Mouse (Mus musculus) heart, embryonic 15.5 days (tissue): ENCODE results near the gene Il1r2. TPM values are rescaled to one million over a fixed set of nuclear protein-coding genes. Genes with fewer than 3 reads are reported as not detected.

Experiments
- ATAC-seq: fragments of 200-750 bp; cut with Nextera tagmentation; replicated peaks from 2 replicates; pipeline ENCODE4 v1.8.0; 2017; ENCODE audit warnings: low read depth, moderate TSS enrichment; ENCODE audit not compliant: insufficient number of reproducible peaks, insufficient read depth, low FRiP score
- H3K27ac ChIP-seq: fragments of 300-500 bp; sonication (generic); 2 replicates; pipeline ENCODE4 v1.5.1; 2015; ENCODE audit warnings: mild to moderate bottlenecking, inconsistent platforms
- H3K27me3 ChIP-seq: fragments of 300-500 bp; sonication (generic); 2 replicates; pipeline ENCODE4 v1.6.1; 2015; ENCODE audit warnings: inconsistent platforms
- H3K36me3 ChIP-seq: fragments of 300-500 bp; sonication (generic); 2 replicates; pipeline ENCODE4 v1.6.1; 2015; ENCODE audit warnings: mild to moderate bottlenecking, inconsistent platforms
- H3K4me1 ChIP-seq: fragments of 300-500 bp; sonication (generic); replicated peaks from 2 replicates; pipeline ENCODE4 v1.6.1; 2015; ENCODE audit warnings: inconsistent platforms
- H3K4me2 ChIP-seq: fragments of 300-500 bp; sonication (generic); 2 replicates; pipeline ENCODE4 v1.6.1; 2015; ENCODE audit warnings: inconsistent platforms, mild to moderate bottlenecking, moderate library complexity
- H3K4me3 ChIP-seq: fragments of 300-500 bp; sonication (generic); 2 replicates; pipeline ENCODE4 v1.5.1; 2015; ENCODE audit warnings: mild to moderate bottlenecking, inconsistent platforms
- H3K9ac ChIP-seq: fragments of 300-500 bp; sonication (generic); 2 replicates; pipeline ENCODE4 v1.6.1; 2015; ENCODE audit warnings: mild to moderate bottlenecking, inconsistent platforms
- H3K9me3 ChIP-seq: fragments of 300-500 bp; sonication (generic); replicated peaks from 2 replicates; pipeline ENCODE4 v1.6.1; 2016; ENCODE audit warnings: inconsistent platforms
- WGBS: fragments of 180-500 bp; shearing (Covaris S2); methylation state at CpG from one replicate; pipeline ENCODE4 v1.1.7; 2015; ENCODE audit warnings: mixed read lengths; 5-methylcytosine and 5-hydroxymethylcytosine counted together
- polyA plus RNA-seq: library from polyadenylated mRNA; unstranded; fragments of >200 nt; fragmentation: Nextera tagmentation; extraction: Ambion mirVana; gene quantifications from 2 replicates; pipeline ENCODE4 v1.2.1, GENCODE M21; 2015

Il1r2 gene
- polyA plus RNA-seq, 1 experiment from 2014 or later, result 0.25 TPM

DNA sequence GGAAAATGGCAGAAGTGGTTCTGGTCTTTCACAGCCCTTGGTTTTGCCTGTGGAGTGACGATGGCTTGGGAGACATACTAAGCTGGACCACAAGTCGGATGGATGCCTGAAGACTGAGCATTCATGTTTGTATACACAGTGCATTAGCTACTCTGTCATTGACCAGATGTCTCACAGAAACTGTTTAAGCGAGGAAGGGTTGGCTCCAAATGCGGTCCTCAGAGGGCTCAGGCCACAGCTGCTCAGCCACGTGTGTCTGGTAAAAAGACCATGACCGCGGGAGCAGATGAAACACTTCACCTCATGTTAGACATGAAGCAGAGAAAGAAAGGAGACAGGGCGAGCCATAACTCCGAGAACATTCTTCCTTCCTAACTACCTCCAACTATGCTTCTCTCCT, 12.5 kb upstream of the Il1r2 start:
- peaks cover 12% of the 10 kb centered on the region for H3K4me1 ChIP-seq
- no peak overlapping the region for H3K4me3 ChIP-seq
- no peak overlapping the region for H3K27ac ChIP-seq
- no peak for ATAC-seq
- H3K27me3 ChIP-seq, result no peaks in the 10 kb centered on the region
- WGBS, result 82% methylated on average over 9 of the region's 9 CpGs
- no peak overlapping the region for H3K4me2 ChIP-seq
- no peaks in the 10 kb centered on the region for H3K36me3 ChIP-seq
- H3K9ac ChIP-seq, result no peak overlapping the region
- no peaks in the 10 kb centered on the region for H3K9me3 ChIP-seq

DNA sequence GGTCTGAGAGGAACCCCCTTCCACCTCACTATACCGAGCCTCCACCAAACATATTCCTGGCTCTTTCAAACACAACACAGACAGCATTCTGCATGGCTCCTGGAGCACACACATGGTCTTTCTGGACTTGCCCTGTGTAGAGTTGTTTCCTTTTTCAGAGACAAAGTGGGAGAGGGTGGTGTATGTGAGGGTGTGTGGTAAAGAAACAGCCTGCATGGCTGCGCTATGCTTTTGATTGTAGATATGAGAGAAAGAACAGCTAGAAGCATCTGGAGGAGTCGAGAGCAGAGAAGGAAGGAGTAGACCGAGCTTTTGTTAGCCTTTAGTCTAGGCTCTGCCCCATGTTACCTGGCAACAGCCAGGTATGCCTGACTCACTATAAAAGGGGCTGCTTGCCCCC, 10.5 kb upstream of the Il1r2 start:
- peaks cover 10% of the 10 kb centered on the region; the same call in 1 of the 2 replicates for H3K4me1 ChIP-seq

DNA sequence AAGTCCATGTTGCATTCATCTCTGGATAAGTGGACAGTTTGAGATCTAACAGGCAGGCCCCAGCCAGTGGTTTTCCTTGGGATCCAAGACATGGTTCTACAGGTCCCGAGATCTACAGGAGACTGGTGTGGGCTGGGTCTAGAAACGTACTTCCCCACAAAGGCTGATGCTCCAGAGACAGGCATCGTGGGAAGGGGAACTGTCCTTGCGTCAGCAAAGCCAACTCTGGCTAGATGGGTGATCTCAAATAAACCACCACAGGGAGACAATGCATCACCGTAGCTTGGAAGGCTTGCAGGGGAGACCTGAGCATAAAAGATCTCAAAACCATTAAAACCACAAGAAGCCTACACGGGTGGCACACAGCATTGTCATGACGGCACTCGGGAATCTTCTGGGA, 9.4 kb upstream of the Il1r2 start:
- no peaks in the 10 kb centered on the region for H3K27me3 ChIP-seq
- H3K9me3 ChIP-seq, result no peaks in the 10 kb centered on the region
- WGBS, result 81% methylated on average over 8 of the region's 8 CpGs
- H3K27ac ChIP-seq, result no peak overlapping the region
- no peak overlapping the region for H3K4me3 ChIP-seq
- peaks cover 2% of the 10 kb centered on the region; the same call in 1 of the 2 replicates for H3K4me1 ChIP-seq
- no peak for ATAC-seq
- H3K36me3 ChIP-seq, result no peaks in the 10 kb centered on the region
- no peak overlapping the region for H3K9ac ChIP-seq
- no peak overlapping the region for H3K4me2 ChIP-seq

More for the DNA sequence above, 10.5 kb upstream of the Il1r2 start:
- Histone ChIP-seq H3K27ac (no peak overlapping the region), H3K9ac (no peak overlapping the region), H3K4me2 (no peak overlapping the region), H3K27me3 (no peaks in the 10 kb centered on the region), H3K9me3 (no peaks in the 10 kb centered on the region), H3K4me3 (no peak overlapping the region), H3K36me3 (no peaks in the 10 kb centered on the region)
- ATAC-seq, result no peak
- WGBS, result 65% methylated on average over 4 of the region's 4 CpGs

DNA sequence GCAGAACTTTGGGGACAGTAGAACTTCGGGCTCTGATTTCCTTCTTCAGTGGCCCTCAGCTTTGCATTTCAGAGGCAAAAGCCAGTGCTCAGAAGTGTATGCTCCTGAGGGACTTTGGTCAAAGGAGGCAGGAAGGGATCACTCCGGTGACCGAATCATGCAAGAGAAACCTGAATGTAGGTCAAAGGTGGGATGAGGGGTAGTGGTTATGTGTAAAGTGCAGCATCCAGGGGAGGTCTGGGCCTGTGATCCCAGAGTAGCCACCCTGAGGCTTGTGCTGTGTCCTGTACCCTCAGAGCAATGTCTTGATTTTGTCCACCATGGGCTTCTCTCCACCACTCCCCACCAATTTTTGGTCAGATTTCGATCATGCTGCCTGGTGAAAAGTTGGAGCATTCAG, 1.3 kb upstream of the Il1r2 start:
- Histone ChIP-seq H3K4me3 (no peak overlapping the region), H3K36me3 (no peaks in the 10 kb centered on the region), H3K27me3 (no peaks in the 10 kb centered on the region), H3K9me3 (no peaks in the 10 kb centered on the region), H3K9ac (no peak overlapping the region), H3K4me2 (no peak overlapping the region), H3K27ac (no peak overlapping the region), H3K4me1 (no peaks in the 10 kb centered on the region)
- WGBS, result 66% methylated on average over 4 of the region's 4 CpGs
- ATAC-seq, result no peak

DNA sequence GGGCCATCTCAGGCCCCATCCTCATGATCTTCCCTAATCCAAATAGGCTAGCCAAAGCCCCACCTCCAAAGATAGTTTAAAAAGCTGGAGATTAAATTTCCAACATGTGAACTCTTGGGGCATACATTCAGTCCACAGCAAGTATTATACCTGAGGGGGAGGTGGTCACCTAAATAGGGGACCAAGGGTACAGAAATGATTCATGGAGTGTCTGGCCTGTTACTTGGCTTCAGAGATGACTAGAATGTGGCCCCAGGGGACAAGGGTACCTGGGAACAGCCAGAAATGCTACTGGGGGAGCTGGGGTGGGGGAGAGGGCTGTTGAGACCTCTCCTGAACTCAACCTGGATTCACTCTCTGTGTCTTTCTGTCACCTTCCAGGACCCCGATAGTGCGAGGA, 3.4 kb downstream of the Il1r2 start:
- ATAC-seq, result no peak
- no peaks in the 10 kb centered on the region for H3K4me1 ChIP-seq
- no peak overlapping the region for H3K4me3 ChIP-seq
- WGBS, result 84% methylated on average over 2 of the region's 2 CpGs
- H3K4me2 ChIP-seq, result no peak overlapping the region
- no peaks in the 10 kb centered on the region for H3K36me3 ChIP-seq
- no peaks in the 10 kb centered on the region for H3K9me3 ChIP-seq
- H3K27ac ChIP-seq, result no peak overlapping the region
- H3K9ac ChIP-seq, result no peak overlapping the region
- no peaks in the 10 kb centered on the region for H3K27me3 ChIP-seq

DNA sequence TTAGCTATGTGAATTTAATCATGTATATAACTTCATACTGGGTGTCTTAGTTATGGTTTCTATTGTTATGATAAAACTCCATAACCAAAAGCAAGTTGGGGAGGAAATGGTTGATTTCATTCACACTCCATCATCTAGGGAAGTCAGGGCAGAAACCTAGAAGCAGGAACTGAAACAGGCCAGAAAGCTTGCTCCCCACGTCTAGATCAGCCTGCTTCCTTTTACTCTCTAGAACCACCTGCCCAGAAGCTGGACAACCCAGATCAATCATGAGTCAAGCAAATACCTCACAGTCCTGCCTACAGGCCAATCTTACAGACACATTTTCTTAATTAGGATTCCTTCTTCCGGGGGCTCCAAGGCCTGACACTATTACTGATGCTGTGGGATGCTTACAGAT, 7.2 kb downstream of the Il1r2 start:
- H3K4me3 ChIP-seq, result no peak overlapping the region
- WGBS, result 66% methylated on average over 2 of the region's 2 CpGs
- H3K36me3 ChIP-seq, result no peaks in the 10 kb centered on the region

DNA sequence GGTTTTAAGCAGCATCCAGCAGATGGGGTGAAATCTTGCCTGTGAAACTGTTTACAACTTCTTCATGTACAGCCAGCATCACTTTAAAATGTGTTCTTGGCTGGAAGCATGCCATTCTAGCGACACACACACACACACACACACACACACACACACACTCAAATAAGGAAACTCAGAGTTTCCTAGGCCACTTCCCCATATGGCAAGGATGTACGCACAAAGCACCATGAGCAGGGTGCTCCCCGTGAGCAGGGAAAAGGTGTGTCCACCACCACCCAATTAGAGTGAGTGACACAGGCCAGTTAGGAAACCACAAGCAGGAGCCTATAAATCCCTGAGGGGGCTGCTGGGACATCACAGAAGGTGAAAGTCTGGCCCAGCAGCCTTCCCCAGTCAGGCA, 10.5 kb downstream of the Il1r2 start:
- Histone ChIP-seq H3K27ac (no peak overlapping the region), H3K9ac (no peak overlapping the region), H3K4me1 (peaks cover 5% of the 10 kb centered on the region), H3K4me2 (no peak overlapping the region), H3K4me3 (no peak overlapping the region), H3K27me3 (peaks cover 4% of the 10 kb centered on the region; the same call in 1 of the 2 replicates), H3K9me3 (no peaks in the 10 kb centered on the region), H3K36me3 (no peaks in the 10 kb centered on the region)
- 58% methylated on average over 3 of the region's 3 CpGs for WGBS
- no peak for ATAC-seq

More for the DNA sequence above, 7.2 kb downstream of the Il1r2 start:
- no peaks in the 10 kb centered on the region for H3K9me3 ChIP-seq
- H3K9ac ChIP-seq, result no peak overlapping the region
- H3K27ac ChIP-seq, result no peak overlapping the region
- H3K27me3 ChIP-seq, result 0 out of 2 replicates have a peak, but pooled peaks cover 4% of the 10 kb centered on the region
- H3K4me2 ChIP-seq, result no peak overlapping the region
- ATAC-seq, result no peak
- peaks cover 5% of the 10 kb centered on the region for H3K4me1 ChIP-seq

DNA sequence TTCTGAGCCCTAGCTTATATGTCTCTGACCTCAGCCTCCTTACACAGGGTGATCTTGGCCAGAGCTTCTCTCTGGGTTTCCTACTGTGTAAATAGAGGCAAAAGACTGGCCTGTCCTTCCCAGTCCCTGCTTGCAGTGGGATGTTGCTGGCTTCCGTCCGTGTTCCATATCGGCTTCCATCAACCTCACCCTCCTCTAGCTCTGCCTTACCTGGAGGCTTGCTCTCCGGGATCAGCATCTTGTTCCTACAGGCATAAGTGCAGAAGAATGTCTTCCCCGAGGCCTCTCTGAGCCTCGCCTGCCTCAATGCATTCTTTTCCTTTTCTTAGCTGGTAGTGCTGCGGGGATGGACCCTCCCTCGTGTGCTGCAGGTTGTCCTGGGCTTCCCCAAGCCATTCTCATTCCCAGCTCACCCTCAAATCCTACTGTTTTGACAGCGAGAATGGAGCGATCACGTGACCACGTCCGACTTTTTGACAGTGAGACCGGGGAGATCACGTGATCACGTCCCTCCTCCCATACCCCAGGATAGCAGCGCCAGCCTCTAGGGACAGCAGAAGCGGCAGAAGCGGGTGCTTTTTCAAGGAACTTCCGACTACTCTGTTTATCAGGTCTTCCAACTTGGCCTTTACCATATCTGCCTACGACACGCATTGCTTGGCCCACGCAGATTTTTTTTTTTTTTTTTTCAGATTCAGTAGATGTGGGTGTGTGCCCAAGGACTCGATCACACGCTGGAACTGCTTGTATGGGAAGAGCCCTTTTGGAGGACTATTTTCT, 11.7 kb downstream of the Il1r2 start:
- Histone ChIP-seq H3K4me2 (peak overlapping the region; percentile 85), H3K27me3 (peaks cover 4% of the 10 kb centered on the region; the same call in 1 of the 2 replicates), H3K4me3 (peak overlapping the region; percentile 55), H3K36me3 (no peaks in the 10 kb centered on the region), H3K27ac (no peak overlapping the region), H3K9ac (peak overlapping the region; percentile 55), H3K9me3 (no peaks in the 10 kb centered on the region), H3K4me1 (peaks cover 5% of the 10 kb centered on the region)
- ATAC-seq, result peak; percentile 81
- 3% methylated on average over 25 of the region's 25 CpGs for WGBS

DNA sequence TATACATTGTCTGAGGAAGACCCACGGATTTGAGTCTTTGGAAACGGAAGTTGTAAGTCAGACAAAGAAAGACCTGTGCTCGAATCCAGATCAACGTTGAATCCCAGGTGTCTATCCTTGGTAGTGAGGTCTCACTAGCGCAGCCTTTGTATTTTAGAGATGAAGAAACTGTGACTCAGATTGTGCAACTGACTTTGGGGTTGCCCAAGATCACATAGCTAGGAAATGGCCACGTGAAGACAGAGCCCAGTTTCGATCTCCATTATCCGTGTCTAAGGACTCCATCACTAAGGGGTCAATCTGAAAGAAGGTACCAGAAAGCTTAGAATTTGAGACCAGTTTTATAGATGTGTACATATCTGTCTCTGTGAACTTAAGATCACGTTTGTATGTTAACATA, 17.3 kb downstream of the Il1r2 start:
- H3K27me3 ChIP-seq, result no peaks in the 10 kb centered on the region; the same call in 1 of the 2 replicates
- no peaks in the 10 kb centered on the region; the same call in 1 of the 2 replicates for H3K4me1 ChIP-seq
- no peak for ATAC-seq
- no peak overlapping the region for H3K4me2 ChIP-seq
- H3K27ac ChIP-seq, result no peak overlapping the region
- H3K4me3 ChIP-seq, result no peak overlapping the region
- no peaks in the 10 kb centered on the region for H3K9me3 ChIP-seq
- WGBS, result 81% methylated on average over 9 of the region's 9 CpGs
- H3K36me3 ChIP-seq, result no peaks in the 10 kb centered on the region
- no peak overlapping the region for H3K9ac ChIP-seq

DNA sequence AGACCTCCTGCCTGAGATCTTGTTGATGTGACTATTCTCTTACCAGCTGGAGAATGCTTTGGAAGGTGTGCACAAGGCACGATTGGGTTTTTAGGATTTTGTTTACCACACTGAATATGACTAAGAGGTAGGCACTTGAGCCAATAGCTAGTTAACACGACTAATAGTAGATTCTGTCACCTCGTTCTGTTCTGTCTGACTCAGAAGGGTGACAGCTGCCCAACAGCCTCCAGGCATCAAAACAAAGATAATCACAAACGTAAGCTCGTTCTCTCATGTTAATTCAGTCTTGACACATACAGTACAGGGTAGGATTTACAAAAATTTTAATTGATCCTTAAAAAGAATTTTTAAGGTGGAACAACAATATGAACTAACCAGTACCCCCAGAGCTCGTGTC, 18.7 kb downstream of the Il1r2 start:
- no peak overlapping the region for H3K27ac ChIP-seq
- H3K4me2 ChIP-seq, result no peak overlapping the region
- H3K9ac ChIP-seq, result no peak overlapping the region
- ATAC-seq, result no peak
- no peaks in the 10 kb centered on the region for H3K4me1 ChIP-seq
- H3K4me3 ChIP-seq, result no peak overlapping the region
- H3K9me3 ChIP-seq, result no peaks in the 10 kb centered on the region
- H3K36me3 ChIP-seq, result no peaks in the 10 kb centered on the region
- H3K27me3 ChIP-seq, result no peaks in the 10 kb centered on the region; the same call in 1 of the 2 replicates
- 55% methylated on average over 6 of the region's 6 CpGs for WGBS

DNA sequence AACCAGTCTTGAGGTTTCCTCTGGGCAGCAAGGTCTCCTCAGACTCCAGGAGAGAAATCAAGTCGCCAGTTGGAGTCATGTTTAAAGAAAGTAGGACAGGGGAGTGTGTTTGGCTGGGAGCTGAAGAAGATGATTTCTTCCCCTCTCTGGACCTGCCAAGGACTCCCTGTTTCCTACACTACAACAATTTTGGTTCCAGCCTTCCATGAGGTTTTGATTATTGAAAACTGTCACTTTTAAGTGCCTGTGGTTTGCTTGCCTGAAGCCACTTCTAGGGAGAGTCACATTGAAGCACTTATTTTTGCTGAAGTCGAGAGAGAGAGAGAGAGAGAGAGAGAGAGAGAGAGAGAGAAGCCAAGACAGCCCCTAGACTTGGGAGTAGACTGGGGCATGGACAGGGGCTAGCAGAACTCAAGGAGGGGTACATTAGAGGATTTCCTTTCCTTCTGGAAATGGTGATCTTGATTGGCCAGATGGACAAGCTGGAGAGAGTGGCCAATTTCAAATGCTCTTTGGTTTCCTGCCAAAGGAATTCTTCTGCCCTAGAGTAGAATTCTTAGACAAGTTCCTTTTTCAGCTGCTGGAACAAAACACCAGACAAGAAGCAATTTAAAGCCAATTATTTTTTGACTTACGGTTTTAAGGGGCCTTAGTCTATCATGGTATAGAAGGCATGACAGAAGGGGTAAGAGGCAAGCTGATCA, 20.9 kb downstream of the Il1r2 start:
- Histone ChIP-seq H3K27me3 (no peaks in the 10 kb centered on the region), H3K4me2 (no peak overlapping the region), H3K27ac (no peak overlapping the region), H3K9me3 (no peaks in the 10 kb centered on the region), H3K4me1 (no peaks in the 10 kb centered on the region), H3K9ac (no peak overlapping the region), H3K4me3 (no peak overlapping the region), H3K36me3 (no peaks in the 10 kb centered on the region)
- 66% methylated on average over 3 of the region's 3 CpGs for WGBS
- ATAC-seq, result no peak
